Mouse (Mus musculus) liver, postnatal 0 days (tissue): ENCODE measurements around the gene Mdga1. TPM values are rescaled to one million over a fixed set of nuclear protein-coding genes. Genes with fewer than 3 reads are reported as not detected.
A peak's percentile ranks its signal among the peaks of the same experiment; 100 is the strongest.

Experiments
- ATAC-seq: fragments of 200-750 bp; cut with Nextera tagmentation; 2 replicates; pipeline ENCODE4 v1.8.0; 2017; ENCODE audit warnings: mild to moderate bottlenecking, moderate library complexity
- DNase-seq: peaks from one replicate; pipeline ENCODE4 v3.0.0-alpha.2; 2016
- H3K27ac ChIP-seq: fragments of 300-500 bp; sonication (generic); 2 replicates; pipeline ENCODE4 v1.5.1; 2014; ENCODE audit warnings: antibody characterized with exemption, moderate library complexity, mild to moderate bottlenecking, low read depth
- H3K27me3 ChIP-seq: fragments of 300-500 bp; sonication (generic); 2 replicates; pipeline ENCODE4 v1.6.1; 2014; ENCODE audit warnings: low read length, control low read depth, mixed read lengths; ENCODE audit not compliant: insufficient read depth
- H3K36me3 ChIP-seq: fragments of 300-500 bp; sonication (generic); replicated peaks from 2 replicates; pipeline ENCODE4 v1.6.1; 2014; ENCODE audit warnings: mild to moderate bottlenecking, control low read depth, low read length, moderate library complexity, mixed read lengths; ENCODE audit not compliant: insufficient read depth
- H3K4me1 ChIP-seq: fragments of 300-500 bp; sonication (generic); 2 replicates; pipeline ENCODE4 v1.6.1; 2014; ENCODE audit warnings: antibody characterized with exemption, mild to moderate bottlenecking, control low read depth; ENCODE audit not compliant: insufficient read depth
- H3K4me2 ChIP-seq: fragments of 300-500 bp; sonication (generic); 2 replicates; pipeline ENCODE4 v1.6.1; 2014; ENCODE audit warnings: low read depth, mild to moderate bottlenecking, low read length, moderate library complexity, mixed read lengths
- H3K4me3 ChIP-seq: fragments of 300-500 bp; sonication (generic); 2 replicates; pipeline ENCODE4 v1.5.1; 2014; ENCODE audit warnings: low read depth, low read length
- H3K9ac ChIP-seq: fragments of 300-500 bp; sonication (generic); replicated peaks from 2 replicates; pipeline ENCODE4 v1.6.1; 2014; ENCODE audit warnings: mild to moderate bottlenecking, moderate library complexity
- H3K9me3 ChIP-seq: fragments of 300-500 bp; sonication (generic); 2 replicates; pipeline ENCODE4 v1.6.1; 2016; ENCODE audit warnings: mild to moderate bottlenecking, control low read depth, low read length, mixed read lengths
- CTCF ChIP-seq: sonication (generic); IDR thresholded peaks from 2 replicates; pipeline ENCODE4 v1.5.1; 2016; ENCODE audit warnings: antibody characterized with exemption, low read depth
- EP300 ChIP-seq: IDR thresholded peaks from 2 replicates; pipeline ENCODE4 v1.6.1; 2016; ENCODE audit warnings: antibody characterized with exemption, low read depth, mild to moderate bottlenecking
- WGBS: fragments of 180-500 bp; shearing (Covaris S2); extraction: QIAGEN DNeasy Blood & Tissue Kit; methylation state at CpG from one replicate; pipeline ENCODE4 v1.1.7; 2014; ENCODE audit not compliant: insufficient replicate concordance; 5-methylcytosine and 5-hydroxymethylcytosine counted together
- polyA plus RNA-seq: library from polyadenylated mRNA; unstranded; fragments of >200 nt; fragmentation: Nextera tagmentation; extraction: Ambion mirVana; gene quantifications from 2 replicates; pipeline ENCODE4 v1.2.1, GENCODE M21; 2015

Gene Mdga1
- polyA plus RNA-seq, 1 experiment from 2014 or later, result 2.0 TPM

- 80% methylated on average over 12 of the region's 12 CpGs for WGBS
- H3K27me3 ChIP-seq, result 0 out of 2 replicates have a peak, but pooled peaks cover 2% of the 10 kb centered on the region
- H3K9ac ChIP-seq, result no peak overlapping the region
- peaks cover 1% of the 10 kb centered on the region; the same call in 1 of the 2 replicates for H3K4me1 ChIP-seq
- no peaks in the 10 kb centered on the region for H3K9me3 ChIP-seq
- no peak for TF ChIP-seq CTCF
- ATAC-seq (no peak), DNase-seq (no peak)
- H3K4me2 ChIP-seq, result no peak overlapping the region
- no peaks in the 10 kb centered on the region for H3K36me3 ChIP-seq
- H3K4me3 ChIP-seq, result no peak overlapping the region
- H3K27ac ChIP-seq, result no peak overlapping the region
Measured at GRCm38 (mm10) chr17:29934133-29934851, 35.6 kb downstream of the Mdga1 start.

- H3K4me3 ChIP-seq, result no peak overlapping the region
- 61% methylated on average over 6 of the region's 6 CpGs for whole genome bisulfite sequencing
- ATAC-seq (no peak), DNase-seq (no peak)
- H3K36me3 ChIP-seq, result no peaks in the 10 kb centered on the region
- H3K4me1 ChIP-seq, result peaks cover 7% of the 10 kb centered on the region; the same call in 1 of the 2 replicates
- H3K4me2 ChIP-seq, result no peak overlapping the region
- no peak overlapping the region for H3K27ac ChIP-seq
- no peaks in the 10 kb centered on the region for H3K9me3 ChIP-seq
- TF ChIP-seq EP300, result no peak
- no peak for TF ChIP-seq CTCF
- H3K9ac ChIP-seq, result no peak overlapping the region
- H3K27me3 ChIP-seq, result 0 out of 2 replicates have a peak, but pooled peaks cover 3% of the 10 kb centered on the region
Measured at GRCm38 (mm10) chr17:29932753-29933152, 37.1 kb downstream of the Mdga1 start.

- H3K9ac ChIP-seq, result no peak overlapping the region
- WGBS, result 83% methylated on average over 31 of the region's 31 CpGs
- no peak for DNase-seq
- no peak overlapping the region for H3K27ac ChIP-seq
- H3K9me3 ChIP-seq, result no peaks in the 10 kb centered on the region
- TF ChIP-seq EP300, result no peak
- no peak for TF ChIP-seq CTCF
- peaks cover 7% of the 10 kb centered on the region; the same call in 1 of the 2 replicates for H3K4me1 ChIP-seq
- H3K27me3 ChIP-seq, result 0 out of 2 replicates have a peak, but pooled peaks cover 3% of the 10 kb centered on the region
- no peaks in the 10 kb centered on the region for H3K36me3 ChIP-seq
- H3K4me2 ChIP-seq, result no peak overlapping the region
- ATAC-seq, result no peak
- no peak overlapping the region for H3K4me3 ChIP-seq
Measured at GRCm38 (mm10) chr17:29931224-29931945, 38.5 kb downstream of the Mdga1 start.

- Histone ChIP-seq H3K27me3 (0 out of 2 replicates have a peak, but pooled peaks cover 3% of the 10 kb centered on the region), H3K27ac (no peak overlapping the region), H3K36me3 (no peaks in the 10 kb centered on the region), H3K9ac (no peak overlapping the region), H3K4me2 (peak overlapping the region; percentile 62), H3K4me3 (peak overlapping the region; percentile 26; the same call in 1 of the 2 replicates), H3K9me3 (no peaks in the 10 kb centered on the region), H3K4me1 (peaks cover 7% of the 10 kb centered on the region; the same call in 1 of the 2 replicates)
- TF ChIP-seq EP300, result 0 out of 2 replicates have a peak, but pooled peaks have one; percentile 44
- peak; percentile 35; the same call in 1 of the 2 replicates for TF ChIP-seq CTCF
- 19% methylated on average over 16 of the region's 16 CpGs for WGBS
- ATAC-seq (peak; percentile 57), DNase-seq (peak; percentile 55)
Measured at GRCm38 (mm10) chr17:29928751-29929237, 41.1 kb downstream of the Mdga1 start.

- Histone ChIP-seq H3K9me3 (no peaks in the 10 kb centered on the region), H3K27ac (no peak overlapping the region), H3K4me2 (no peak overlapping the region), H3K4me1 (peaks cover 7% of the 10 kb centered on the region; the same call in 1 of the 2 replicates), H3K4me3 (no peak overlapping the region), H3K27me3 (0 out of 2 replicates have a peak, but pooled peaks cover 3% of the 10 kb centered on the region), H3K9ac (no peak overlapping the region), H3K36me3 (no peaks in the 10 kb centered on the region)
- TF ChIP-seq CTCF, result no peak
- no peak for TF ChIP-seq EP300
- 70% methylated on average over 26 of the region's 26 CpGs for WGBS
- ATAC-seq, result no peak
- no peak for DNase-seq
Measured at GRCm38 (mm10) chr17:29925608-29926606, 44.0 kb downstream of the Mdga1 start.
